Mouse (Mus musculus): Measurements from ENCODE around the gene Apobec1.
"Not testable (repeated sequence)": the region's sequence is repeated elsewhere in the genome, so short reads cannot be mapped to it uniquely, and the experiment has no call there.

GRCm38 (mm10) chr6:122575037-122575436 is 27.2 kb downstream of the Apobec1 start:
- not testable (repeated sequence) for TF ChIP-seq POLR2A (IDR thresholded peaks at IDR 0.05; ENCODE audit: borderline replicate concordance, extremely low read depth, insufficient read depth, insufficient read length, poor library complexity, severe bottlenecking); CTCF (IDR thresholded peaks at IDR 0.05; ENCODE audit: borderline replicate concordance, extremely low read depth, insufficient read depth, insufficient read length)

Measured in brain, embryonic 14.5 days (tissue).